Comparison of ENCODE assay signal across 10 mouse cellular contexts in the genomic region with DNA sequence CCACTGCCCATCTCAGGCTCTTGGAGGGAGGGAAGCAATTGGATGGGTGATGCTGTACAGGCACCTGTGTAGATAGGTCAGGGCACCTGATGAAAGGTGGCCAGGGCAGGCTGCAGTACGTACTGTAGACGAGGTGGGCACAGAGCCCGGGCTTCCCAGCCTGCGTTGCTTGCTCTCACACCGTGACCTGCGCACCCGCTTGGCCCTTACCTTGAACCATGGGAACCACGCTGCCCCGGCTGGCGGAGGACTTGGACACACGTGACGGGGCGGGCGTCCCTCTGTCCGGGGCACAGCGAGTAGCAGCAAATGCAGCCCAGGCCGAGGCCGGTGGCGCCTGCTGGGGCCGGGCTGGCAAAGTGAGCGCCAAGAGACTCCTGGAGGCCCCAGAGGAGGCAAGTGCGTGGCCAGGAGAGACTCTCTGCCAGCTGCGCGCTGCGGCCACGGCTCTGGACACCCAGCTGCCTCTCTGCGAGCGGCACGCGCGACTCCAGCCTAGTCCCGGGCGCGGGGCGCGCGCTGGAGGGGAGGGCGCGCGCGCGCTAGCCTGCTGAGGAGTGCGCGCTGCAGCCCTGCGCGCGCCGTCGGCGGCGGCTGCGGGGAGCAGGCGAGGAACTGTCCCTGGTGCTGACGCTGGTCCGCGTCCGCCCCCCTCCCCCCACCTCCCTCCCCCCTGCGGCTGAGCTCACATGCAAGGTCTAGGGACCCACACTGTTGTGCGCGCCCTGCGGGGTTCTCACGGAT. TPM values are rescaled to one million over a fixed set of nuclear protein-coding genes. Genes with fewer than 3 reads are reported as not detected.
DNase-seq lines count a peak whose midpoint lies in the region; ATAC-seq and TF ChIP-seq lines count a peak whose summit lies in the region.
"Had no signal": no experiment of that assay in that cellular context is flagged by ENCODE, and none has a peak within 500 bp of the region (broad histone marks: within the 10 kb centered on the region; RNA-seq: fewer than 3 reads in every experiment).

A gene (minus strand): TSS at position 542 of the 744 bp plus-strand sequence.

- H3K4me2 ChIP-seq in forebrain, postnatal 0 days (ENCODE audit: low read depth): peak within 1 kb of the TSS; percentile 90
- H3K4me2 ChIP-seq in limb, embryonic 12.5 days: peak within 1 kb of the TSS; percentile 93
- peak within 1 kb of the TSS; percentile 83 for H3K4me2 ChIP-seq in neural tube, embryonic 11.5 days (ENCODE audit: low read depth)

- peak within 1 kb of the TSS; percentile 70 for H3K9ac ChIP-seq in forebrain, postnatal 0 days
- H3K9ac ChIP-seq in limb, embryonic 12.5 days (replicated peaks): peak within 1 kb of the TSS; percentile 47
- peak within 1 kb of the TSS; percentile 32; the same call in 1 of the 2 replicates for H3K9ac ChIP-seq in neural tube, embryonic 11.5 days (ENCODE audit: low read length)

- peak within 1 kb of the TSS; percentile 52 for H3K4me3 ChIP-seq in forebrain, postnatal 0 days (ENCODE audit: low read depth, low read length)
- H3K4me3 ChIP-seq in limb, embryonic 12.5 days (replicated peaks): peak within 1 kb of the TSS; percentile 47
- peak within 1 kb of the TSS; percentile 33 for H3K4me3 ChIP-seq in neural tube, embryonic 11.5 days (ENCODE audit: low read depth, low read length)

- H3K4me1 ChIP-seq in forebrain, postnatal 0 days (ENCODE audit: insufficient read depth): no peaks in the 10 kb centered on the region
- peaks cover 8% of the 10 kb centered on the region for H3K4me1 ChIP-seq in limb, embryonic 12.5 days (replicated peaks)
- H3K4me1 ChIP-seq in neural tube, embryonic 11.5 days (ENCODE audit: control insufficient read depth, insufficient read depth, low read length): peaks cover 3% of the 10 kb centered on the region; the same call in 1 of the 2 replicates

- no peaks in the 10 kb centered on the region for H3K27me3 ChIP-seq in forebrain, postnatal 0 days (ENCODE audit: insufficient read depth, low read length)
- H3K27me3 ChIP-seq in limb, embryonic 12.5 days: peaks cover 56% of the 10 kb centered on the region
- peaks cover 16% of the 10 kb centered on the region for H3K27me3 ChIP-seq in neural tube, embryonic 11.5 days (ENCODE audit: control insufficient read depth, insufficient read depth, low read length)

- DNase-seq in heart, adult 18-20 months: peak; percentile 12 to 16
- no peak for DNase-seq in heart, adult 8-10 months (ENCODE audit: low spot score)
- DNase-seq in cerebellum, adult 18-20 months: peak; percentile 34 to 54
- peak; percentile 81 for DNase-seq in forebrain, postnatal 0 days
- peak; percentile 37 for DNase-seq in kidney, adult 18-20 months
- DNase-seq in neural tube, embryonic 11.5 days (ENCODE audit: low spot score): peak; percentile 78
- peak; percentile 86 for DNase-seq in thymus, postnatal 4 days

- no peaks in the 10 kb centered on the region for H3K9me3 ChIP-seq in forebrain, postnatal 0 days (ENCODE audit: low read length)
- no peaks in the 10 kb centered on the region for H3K9me3 ChIP-seq in limb, embryonic 12.5 days
- H3K9me3 ChIP-seq in neural tube, embryonic 11.5 days (ENCODE audit: control insufficient read depth, low read length): no peaks in the 10 kb centered on the region

- no peaks in the 10 kb centered on the region for H3K36me3 ChIP-seq in forebrain, postnatal 0 days (ENCODE audit: insufficient read depth)
- H3K36me3 ChIP-seq in limb, embryonic 12.5 days: no peaks in the 10 kb centered on the region
- H3K36me3 ChIP-seq in neural tube, embryonic 11.5 days (ENCODE audit: control insufficient read depth, insufficient read depth, low read length): no peaks in the 10 kb centered on the region

- H3K27ac ChIP-seq in forebrain, postnatal 0 days (ENCODE audit: low read depth, low read length): no peak within 1 kb of the TSS
- no peak within 1 kb of the TSS for H3K27ac ChIP-seq in limb, embryonic 12.5 days
- H3K27ac ChIP-seq in neural tube, embryonic 11.5 days (ENCODE audit: low read depth, low read length): no peak within 1 kb of the TSS

- 3% methylated on average over 57 of the region's 62 CpGs for WGBS in forebrain, postnatal 0 days
- under 1% methylated on average over 50 of the region's 62 CpGs for WGBS in limb, embryonic 12.5 days
- 2% methylated on average over 51 of the region's 62 CpGs for WGBS in neural tube, embryonic 11.5 days

- TF ChIP-seq CTCF in forebrain, postnatal 0 days (IDR thresholded peaks at IDR 0.05; ENCODE audit: low read depth): no peak

- peak; percentile 91 for ATAC-seq in forebrain, postnatal 0 days
- peak; percentile 77; the same call in 1 of the 2 replicates for ATAC-seq in limb, embryonic 12.5 days (ENCODE audit: insufficient number of reproducible peaks, insufficient read depth, low FRiP score, low TSS enrichment, low read depth)
- ATAC-seq in neural tube, embryonic 11.5 days (ENCODE audit: insufficient read depth, low FRiP score, low TSS enrichment): no peak

RNA-seq across cellular contexts. Expression of the gene that starts here (rescaled TPM):
- under 1 TPM; 0.37 to 0.39 TPM for total RNA-seq in heart, adult 18-20 months (2021)
- under 1 TPM; 0.27 to 0.63 (median 0.48) TPM for total RNA-seq in heart, adult 8-10 months (2022)
- total RNA-seq in forebrain, postnatal 0 days (2014; rRNA removed): 7.5 and 7.8 TPM in 2 replicates
- polyA plus RNA-seq in forebrain, postnatal 0 days (2015; fragmentation: Nextera tagmentation; extraction: Ambion mirVana): 23.9 and 26.2 TPM in 2 replicates
- polyA plus RNA-seq in limb, embryonic 12.5 days (2016; fragmentation: Nextera tagmentation; extraction: Ambion mirVana): 0.52 and 0.75 TPM in 2 replicates
- 0.37 and 0.54 TPM in 2 replicates for polyA plus RNA-seq in neural tube, embryonic 11.5 days (2014; fragmentation: Nextera tagmentation; extraction: Ambion mirVana)
- total RNA-seq: CH12.LX; hematopoietic stem cell, adult 5-6 weeks had no signal

Comparison
In these comparisons a context has a peak if more than half of its experiments do, and no peak if none do; other contexts are left out.
1. RNA of the gene that starts here (polyA plus RNA-seq): 23.9 to 26.2 TPM in forebrain, postnatal 0 days; 0.52 to 0.75 TPM in limb, embryonic 12.5 days and 0.37 to 0.54 TPM in neural tube, embryonic 11.5 days; every median in the first group is over 10 times any median in the second.
2. Peak in DNase-seq in heart, adult 18-20 months; RNA of the gene not detected or under 1 TPM.
3. Peak in ATAC-seq, H3K4me3 ChIP-seq, H3K9ac ChIP-seq and H3K4me2 ChIP-seq in limb, embryonic 12.5 days; RNA of the gene not detected or under 1 TPM.
4. Peak in DNase-seq, H3K4me3 ChIP-seq, H3K9ac ChIP-seq and H3K4me2 ChIP-seq in neural tube, embryonic 11.5 days; RNA of the gene not detected or under 1 TPM.
5. Peak in every context shown above with its lines, with median percentiles within 50 percentile points of each other: H3K4me2 ChIP-seq, H3K4me3 ChIP-seq and H3K9ac ChIP-seq.